Mouse (Mus musculus) adrenal gland, postnatal 4 days (tissue): ENCODE results near the gene Lrrn3. TPM values are rescaled to one million over a fixed set of nuclear protein-coding genes. Genes with fewer than 3 reads are reported as not detected.

Experiments used
- DNase-seq, 2 experiments: peaks; one replicate each; pipeline ENCODE4 v3.0.0; 2021 to 2022; ENCODE audit warnings: low spot score in 2 of 2, mixed read lengths in 2 of 2
- long read RNA-seq, 2 experiments: library from polyadenylated mRNA; stranded (forward); transcript quantifications; one replicate each; pipeline ENCODE4 v2.0.0; 2021
- total RNA-seq, 2 experiments: library from RNA; stranded (reverse); gene quantifications; 2 replicates each; pipeline ENCODE4 v1.2.3; 2021

Gene Lrrn3
- 10 to 100 TPM; 33.0 to 38.5 TPM for total RNA-seq
- long read RNA-seq, experiment 1, transcript Lrrn3-201 (2 exons, 3,865 nt): major isoform, 23 of 24 reads
- long read RNA-seq, experiment 1, partial matches to known transcripts: 0 of 24 reads
- long read RNA-seq, experiment 1, other reads (novel, unspliced or antisense): 1 of 24 reads
- long read RNA-seq, experiment 2, transcript Lrrn3-201 (2 exons, 3,865 nt): major isoform, 29 of 34 reads
- long read RNA-seq, experiment 2, partial matches to known transcripts: 5 of 34 reads
- long read RNA-seq, experiment 2, other reads (novel, unspliced or antisense): 0 of 34 reads

DNA sequence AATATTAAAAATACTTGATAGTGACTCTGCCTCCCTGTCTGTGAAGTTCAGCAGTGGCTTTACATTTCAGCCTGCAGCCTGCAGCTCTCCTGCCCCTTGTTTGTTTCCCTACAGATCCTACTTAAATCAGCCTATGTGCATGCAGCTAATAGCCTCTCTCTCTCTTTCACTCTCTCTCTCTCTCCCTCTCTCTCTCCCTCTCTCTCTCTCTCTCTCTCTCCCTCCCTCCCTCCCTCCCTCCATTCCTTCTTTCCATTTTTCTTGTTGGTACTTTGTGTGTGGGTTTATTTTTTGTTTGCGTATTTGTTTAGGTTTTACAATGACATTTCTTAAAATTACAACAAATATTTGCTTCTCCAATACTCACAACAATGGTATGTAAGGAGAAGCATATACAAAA, at the start of gene Lrrn3:
Lrrn3 (minus strand) TSS at position 101 of the 400 bp plus-strand sequence.
- DNase-seq: no peak

DNA sequence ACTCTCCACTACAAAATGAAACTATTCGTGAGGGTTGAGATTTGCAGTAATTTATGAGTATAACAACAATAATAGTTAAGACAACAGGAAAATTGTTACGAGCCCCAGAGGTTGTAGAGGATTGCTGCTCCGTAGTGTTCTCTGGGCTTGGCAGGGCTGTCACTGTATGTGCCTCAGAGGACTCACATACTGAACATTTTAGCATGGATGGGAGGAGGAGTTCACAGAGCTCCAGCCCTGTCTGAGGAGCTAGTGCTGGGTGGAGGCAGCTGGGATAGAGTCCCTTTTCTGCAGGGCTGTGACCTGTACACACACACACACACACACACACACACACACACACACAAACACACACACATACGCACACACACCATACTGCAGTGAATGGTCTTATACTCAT, 42.2 kb upstream of the Lrrn3 start:
- DNase-seq: no peak

DNA sequence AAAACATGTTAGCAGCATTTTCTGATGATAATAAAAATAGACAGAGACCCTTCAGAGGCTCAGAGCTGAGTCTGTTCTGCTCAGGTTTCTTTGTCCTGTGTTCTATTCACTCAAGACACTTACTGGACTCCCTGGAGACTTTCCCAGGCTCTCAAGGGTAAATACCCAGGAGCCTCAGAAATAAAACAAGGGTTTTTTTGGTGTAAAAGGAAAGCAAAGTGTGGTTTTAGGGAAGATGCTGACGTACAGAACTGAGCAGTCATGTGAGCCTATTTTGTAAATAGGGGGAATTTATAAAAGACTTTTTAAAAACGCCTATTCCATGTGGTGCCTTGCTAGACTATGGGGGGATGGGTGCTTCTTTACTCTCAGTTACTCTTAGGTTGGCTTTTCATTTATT, 40.5 kb upstream of the Lrrn3 start:
- no peak for DNase-seq

DNA sequence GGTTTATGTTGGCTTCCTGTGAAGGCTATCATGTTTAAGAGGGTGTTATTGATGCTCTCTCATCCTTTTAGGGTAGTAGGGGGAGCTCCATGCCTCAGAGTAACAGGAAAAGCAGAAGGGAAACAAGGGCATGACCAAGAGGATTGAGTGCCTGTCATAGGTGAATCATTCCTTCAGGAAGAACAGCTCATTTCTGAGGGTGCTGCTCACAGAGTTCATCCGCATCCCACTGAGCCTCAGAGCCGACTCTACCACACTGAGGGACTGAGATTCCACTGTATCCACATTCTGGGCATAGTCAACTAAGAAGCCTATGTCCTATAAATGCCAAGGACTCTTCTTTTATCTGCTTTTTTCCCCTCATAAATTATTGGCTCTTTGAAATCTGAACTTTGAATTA, 35.4 kb upstream of the Lrrn3 start:
- no peak for DNase-seq

DNA sequence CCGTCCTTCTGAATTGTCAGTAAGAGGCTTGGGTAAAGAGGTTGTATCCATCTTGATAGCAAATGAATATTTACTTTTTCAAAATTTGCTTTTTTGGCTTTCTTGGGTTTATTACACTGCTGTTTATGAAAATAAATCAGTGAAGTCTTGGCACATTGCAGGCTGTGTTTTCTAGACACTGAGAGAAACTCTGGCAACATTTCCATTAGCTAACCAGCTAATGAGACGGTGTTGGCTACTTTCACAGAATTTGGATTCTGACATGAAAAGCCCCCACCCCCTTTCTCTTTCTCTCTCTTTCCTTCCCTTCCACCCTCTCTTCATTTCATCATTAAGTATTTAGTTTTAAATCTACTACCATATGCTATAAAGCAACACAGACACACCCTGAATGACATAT, 34.1 kb upstream of the Lrrn3 start:
- DNase-seq: no peak

DNA sequence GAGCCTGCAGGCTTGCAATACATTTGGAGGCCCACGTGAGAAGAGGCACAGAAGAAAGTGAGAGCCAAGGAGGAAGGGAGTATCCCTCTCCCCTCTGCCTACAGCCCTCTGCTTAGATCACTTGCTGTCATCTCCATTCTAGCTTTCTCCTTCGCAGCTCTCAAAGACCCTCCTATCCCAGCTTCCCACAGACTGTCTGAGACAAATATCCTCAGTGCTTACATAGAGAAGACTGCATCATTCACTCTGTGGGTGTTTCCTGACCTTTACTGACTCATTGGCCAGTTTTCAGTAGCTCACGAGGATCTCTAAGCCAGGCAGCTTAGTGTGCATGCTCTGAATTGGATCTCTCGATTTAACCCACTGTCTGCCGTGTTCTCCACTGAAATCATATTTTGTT, 32.7 kb upstream of the Lrrn3 start:
- no peak for DNase-seq

DNA sequence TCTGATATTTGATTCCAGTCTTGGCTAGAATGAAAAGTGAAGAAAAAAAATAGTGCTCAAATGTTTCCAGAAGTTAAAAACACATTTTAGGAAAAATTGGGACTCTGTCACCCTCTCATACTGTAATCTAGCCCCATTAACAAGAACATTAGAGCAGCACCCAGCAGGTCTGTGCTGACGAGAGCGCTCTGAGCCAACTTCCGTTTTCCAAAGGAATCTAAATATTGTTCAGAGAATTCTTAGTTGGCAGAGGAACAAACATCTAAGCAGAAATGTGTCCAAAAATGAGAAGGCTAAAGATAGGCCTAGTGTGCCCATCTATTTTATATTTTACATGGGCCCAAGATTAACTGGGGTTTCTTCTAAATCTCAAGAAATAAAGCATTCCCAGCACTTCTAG, 24.4 kb upstream of the Lrrn3 start:
- DNase-seq: no peak

DNA sequence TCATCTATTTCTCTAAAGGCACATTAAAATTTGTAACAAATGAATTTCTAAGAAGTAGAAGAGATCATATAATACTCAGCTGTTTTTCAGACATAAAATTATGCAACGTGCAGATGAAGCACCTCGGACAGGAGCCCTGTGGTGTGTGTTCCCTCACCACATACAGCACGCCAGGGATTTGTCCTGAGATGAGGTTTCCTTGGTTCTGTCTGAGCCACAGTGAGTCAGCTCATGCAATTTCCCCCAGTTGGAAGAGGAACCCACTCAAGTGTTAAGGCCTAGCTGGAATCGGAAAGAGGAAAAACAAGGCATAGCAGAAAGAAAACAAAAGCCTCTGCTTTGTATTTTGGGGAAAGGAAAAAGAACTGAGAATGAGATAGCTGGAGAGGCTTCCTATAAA, 22.4 kb upstream of the Lrrn3 start:
- no peak for DNase-seq

DNA sequence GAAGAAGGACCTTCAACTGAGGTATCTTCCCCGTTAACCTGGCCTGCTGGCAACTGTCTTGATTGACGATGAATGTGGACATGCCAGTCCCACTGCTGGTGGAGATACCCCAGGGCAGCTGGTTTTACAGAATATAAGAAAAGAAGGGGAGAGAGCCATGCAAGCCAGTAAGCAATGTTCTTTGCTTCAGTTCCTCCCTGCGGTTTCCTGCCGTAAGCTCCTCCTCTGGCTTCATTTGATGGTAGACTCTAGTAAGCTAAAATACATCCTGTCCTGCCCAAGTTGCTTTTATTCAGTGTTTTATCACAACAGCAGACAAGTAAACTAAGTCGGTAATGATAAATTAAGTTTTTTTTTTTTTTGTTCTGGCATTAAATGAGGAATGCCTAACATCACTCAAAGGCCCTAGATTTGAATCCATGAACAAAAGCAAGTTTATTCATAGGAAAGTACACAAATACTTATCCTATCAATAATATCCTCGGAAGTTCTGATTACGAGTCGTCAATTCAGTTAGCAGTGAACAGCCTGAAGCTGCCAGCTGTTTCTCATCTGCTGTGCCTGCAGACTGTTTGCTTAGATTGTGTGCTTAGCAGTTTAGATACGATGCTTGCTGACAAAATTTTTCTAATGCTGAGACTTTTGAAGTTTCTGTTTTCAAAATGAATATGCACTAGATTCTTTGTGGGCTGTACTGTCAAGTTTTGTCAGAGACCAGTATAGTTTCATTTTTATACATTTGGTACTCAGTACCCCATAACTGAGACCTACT, 14.0 kb upstream of the Lrrn3 start:
- no peak for DNase-seq

DNA sequence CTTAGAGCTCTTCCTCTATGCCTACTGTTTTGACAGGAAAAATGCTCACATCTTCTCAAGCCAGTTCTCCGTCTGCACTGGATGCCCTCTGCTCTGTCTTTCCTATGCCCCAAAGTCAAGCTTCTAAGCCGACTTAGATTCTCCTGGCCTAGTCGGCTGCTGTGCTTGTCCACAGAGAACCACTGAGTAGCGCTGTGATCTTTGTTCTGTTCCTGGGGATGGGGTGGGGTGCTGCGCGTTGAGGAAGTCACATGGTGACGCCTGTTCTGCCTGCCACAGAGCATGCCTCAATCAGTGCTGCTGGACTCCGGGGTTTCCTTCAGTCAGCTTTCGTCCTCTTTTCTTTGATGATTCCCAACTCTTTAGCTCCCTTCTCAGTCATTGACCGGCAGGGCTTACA, 8.4 kb upstream of the Lrrn3 start:
- no peak for DNase-seq

DNA sequence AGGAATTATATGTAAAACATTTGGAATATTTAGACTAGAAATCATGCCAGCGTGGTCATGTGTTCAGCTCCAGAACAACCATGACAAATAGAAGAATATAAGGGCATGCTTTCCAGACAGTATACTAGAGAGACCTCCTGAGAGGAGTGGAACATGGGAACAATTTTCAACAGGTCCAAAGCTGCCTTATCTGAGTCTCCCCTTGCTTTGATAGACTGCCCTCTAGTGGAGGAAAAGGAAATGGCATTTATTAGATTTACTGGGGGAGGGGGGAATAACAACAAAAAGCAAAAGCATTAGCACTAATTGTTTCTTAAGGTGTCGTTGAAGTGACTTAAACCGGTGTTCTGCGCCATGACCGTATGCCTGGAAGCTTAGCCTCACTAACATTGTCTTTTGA, 774 bp upstream of the Lrrn3 start:
- no peak for DNase-seq

DNA sequence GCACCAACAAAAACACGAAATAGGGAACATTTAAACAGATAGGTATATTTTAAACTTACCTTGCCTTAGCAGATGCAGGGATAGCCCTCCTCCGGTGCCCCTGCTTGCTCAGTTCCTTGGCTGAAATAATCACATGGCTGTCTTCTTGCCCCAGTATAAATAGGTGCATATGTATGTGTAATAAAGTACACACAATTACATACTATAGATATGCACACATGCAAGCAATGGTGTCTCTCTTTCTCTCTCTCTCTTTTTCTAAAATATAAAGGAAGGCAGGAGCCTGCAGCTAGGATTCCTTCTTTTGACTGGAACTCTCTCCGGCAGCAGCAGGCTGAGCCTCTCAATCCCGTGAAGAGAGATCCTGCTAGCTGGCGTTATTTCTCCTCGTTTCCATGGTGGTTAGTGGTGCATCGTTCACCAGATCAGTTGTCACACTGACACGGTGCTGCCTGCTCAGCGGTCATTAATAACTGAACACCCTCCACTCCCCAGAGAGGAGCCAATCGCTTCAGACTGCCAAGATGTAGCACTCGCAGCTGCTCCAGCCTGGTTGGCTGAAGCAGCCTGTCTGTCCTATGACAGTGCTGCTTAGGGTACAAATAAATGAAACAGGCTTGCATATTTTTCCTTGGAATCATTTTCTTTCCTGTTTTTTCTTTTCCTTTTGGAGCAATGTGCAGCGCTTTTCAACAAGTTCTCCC, 567 bp downstream of the Lrrn3 start:
- peak in 1 of 2 experiments; percentile 24 for DNase-seq

DNA sequence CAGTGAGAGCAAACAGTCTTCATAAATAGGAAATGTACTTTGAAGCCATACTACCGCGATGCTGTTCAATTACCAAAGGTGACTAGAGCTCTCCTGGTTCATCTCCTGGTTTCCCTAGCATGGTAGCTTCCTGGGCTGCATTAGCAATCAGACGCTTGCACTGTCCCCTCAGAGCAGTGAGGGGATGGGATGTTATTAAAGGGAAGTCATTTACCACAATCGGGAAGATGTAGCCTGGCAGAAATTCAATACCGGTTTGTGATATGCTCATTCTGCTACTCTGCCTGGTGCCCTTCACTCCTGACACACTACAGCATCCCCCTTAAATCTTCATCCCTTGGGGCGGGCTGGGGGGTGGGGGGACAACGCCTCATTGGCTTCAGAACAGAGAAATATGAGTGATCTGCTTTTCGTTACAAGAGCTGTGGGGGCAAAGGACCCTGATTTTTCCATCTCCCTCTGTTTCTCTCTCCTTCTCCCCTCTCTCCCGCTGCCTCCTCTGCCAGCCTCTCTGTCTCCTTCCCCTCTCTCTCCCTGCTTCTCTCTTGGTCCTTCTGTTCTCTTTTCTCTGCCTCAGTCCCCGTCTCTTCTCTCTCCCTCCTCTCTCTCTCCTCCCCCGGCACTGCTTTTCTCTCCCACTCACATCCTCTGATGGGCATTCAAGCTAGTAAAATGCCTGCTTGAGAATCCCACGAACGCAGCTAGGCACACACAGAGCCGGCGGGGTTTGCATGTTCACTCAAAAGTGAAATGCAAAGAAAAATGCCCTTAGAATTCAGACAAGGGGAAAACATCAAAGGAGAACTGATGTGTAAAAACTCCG, 1.3 kb downstream of the Lrrn3 start:
- no peak for DNase-seq

DNA sequence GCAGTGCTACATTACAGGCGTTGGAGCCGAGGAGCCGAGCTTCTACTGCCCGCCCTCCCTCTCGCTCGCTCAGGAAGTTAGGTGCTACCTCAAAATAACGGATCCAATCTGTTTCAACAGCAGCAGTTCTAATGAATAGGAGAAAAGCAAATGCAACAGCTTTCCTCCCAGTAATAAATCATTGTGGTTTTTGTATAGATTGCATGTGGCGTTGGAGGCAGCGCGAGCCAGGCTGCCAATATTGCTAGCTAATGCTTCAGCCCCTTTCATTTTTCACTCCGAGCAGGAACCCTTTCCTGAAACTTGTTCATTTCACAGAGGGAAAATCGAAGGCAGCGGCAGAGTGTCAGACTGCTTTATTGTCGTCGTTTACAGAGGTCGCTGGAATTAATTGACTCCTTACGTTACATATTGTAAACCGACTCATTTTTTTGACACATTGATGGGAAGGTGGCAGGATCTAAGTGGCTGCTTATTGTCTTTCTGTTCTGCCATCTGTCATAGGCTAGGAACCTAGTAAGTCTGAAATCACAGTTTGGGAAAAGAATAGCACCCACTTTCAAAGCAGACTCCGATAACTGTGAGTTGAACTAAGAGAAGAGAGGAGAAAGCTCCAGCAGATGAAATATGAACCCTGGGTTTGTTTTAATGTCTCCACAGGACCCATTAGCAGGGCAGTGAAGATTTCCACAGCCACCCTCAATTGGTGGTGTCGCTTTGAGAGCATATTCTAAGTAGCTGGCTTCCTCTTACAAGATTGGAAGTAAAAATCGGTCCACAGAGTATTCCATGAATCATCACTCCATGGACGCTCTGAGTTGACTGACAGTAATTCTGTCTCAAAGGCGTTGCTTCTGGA, 2.4 kb downstream of the Lrrn3 start:
- DNase-seq: no peak

DNA sequence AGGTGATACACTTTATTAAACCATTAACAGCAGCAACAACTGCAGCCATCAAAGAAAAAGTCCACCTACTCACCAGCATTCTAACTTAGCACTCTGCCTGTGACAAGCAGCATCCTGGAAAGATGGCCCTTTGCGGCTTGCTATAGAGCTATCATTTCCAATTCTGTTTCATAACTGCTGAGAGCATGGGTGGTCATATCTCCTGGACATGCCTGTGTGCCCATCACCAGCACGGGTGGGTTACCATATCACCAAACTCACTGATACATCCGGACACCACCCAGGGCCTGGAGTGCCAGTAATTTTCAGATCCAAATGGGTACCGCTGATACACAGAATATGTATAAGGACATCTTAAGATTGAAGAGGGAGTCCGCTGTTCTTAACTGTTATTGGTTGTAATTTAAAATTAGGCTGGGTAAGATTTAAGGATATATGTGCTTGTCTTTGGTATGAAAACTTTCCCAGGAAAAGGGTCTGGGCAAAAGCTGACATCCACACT, 3.1 kb downstream of the Lrrn3 start:
- DNase-seq: no peak

DNA sequence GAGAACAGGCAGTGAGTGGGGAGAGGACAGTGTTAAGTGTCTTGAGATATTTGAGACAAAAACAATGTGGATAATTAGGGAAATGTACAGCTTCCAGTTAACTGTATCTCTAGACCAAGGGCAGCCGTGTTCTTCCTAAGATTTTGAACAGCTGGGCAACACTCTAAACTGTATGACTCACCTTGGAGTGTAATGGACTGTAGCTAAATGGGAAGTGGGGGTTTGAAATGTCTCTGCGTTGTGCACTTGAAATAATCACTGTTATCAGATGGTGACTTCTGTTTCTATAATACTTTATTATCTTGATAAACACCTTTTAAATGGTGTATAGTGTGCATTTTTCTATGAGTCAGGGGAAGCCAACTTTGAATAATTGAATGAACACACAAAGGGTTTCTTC, 4.7 kb downstream of the Lrrn3 start:
- DNase-seq: no peak

DNA sequence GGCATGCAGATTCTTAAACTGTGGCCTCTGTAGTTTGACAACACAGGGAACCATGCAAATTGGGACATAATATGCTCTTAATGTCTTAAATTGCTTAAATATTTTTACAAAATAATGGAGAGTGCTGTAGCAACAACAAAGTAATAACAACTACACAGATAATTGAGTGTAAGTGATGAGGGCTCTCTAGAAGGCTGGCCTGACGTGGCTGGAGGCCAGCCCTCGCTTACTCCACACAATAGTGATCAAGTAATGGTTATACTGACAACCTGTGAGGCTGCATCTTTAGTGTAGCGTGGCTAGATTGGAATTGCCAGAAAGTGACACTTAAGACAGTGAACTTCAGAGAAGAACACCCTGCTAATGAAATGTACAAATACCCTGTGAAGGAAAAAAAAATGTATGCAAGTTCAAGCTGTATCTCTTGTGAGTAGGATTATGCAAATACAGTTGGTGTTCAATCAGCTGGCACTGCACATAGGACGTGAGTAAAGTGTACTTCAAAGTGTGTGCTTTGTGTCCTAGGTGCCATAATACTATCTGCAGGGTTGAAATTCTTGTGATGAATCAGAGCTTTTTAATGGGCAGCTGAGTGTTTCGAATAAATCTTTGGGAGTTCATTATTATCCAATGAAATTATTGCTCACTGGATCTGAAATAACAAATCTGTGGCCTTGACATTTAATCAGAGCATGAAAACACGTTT, 17.0 kb downstream of the Lrrn3 start:
- DNase-seq: no peak

DNA sequence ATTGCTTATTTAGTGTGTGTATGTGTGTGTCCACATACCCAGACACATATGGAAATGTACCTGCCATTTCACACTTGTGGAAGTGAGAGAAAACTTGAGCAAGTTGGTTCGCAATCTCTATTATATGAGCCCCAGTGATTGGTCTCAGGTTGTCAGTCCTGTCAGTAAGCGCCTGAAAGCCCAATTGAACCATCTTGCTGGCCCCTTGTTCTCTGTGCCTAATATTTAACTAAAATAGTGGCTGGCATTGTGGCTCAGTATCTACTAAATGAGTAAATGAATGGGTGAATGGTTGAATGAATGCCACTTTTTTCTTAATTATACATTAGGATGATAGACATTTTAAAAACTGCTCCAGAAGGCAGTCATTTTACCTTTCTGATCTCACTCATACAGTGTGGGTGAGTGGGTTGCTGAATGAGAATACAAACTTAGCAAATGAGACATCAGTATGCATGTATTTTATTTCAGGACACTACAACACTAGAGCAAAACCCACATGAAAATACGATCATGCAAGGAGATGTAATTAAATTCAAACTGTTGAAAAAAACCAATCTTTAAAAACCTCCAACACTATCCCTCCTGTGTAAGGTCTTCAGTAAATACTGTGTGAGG, 17.7 kb downstream of the Lrrn3 start:
- no peak for DNase-seq

DNA sequence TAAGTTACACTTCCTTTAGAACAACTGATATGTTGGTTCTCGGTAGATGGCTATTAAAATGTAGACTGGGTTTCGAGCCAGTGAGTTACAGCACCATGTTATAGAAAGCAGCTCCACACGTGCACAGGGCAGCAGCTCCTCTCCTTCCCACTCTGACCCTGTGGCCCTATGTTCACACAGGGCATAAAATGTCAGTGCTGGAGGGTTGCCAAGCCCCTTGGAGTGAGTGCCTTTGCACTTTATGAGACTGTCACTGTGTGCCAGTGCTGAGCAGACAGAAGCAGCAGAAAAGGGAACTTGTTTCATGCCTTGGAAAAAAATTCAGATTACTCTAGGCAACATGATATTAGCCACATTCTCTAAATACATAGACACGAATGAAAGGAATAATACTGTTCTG, 47.8 kb downstream of the Lrrn3 start:
- peak in 1 of 2 experiments; percentile 19 for DNase-seq
